Mouse (Mus musculus) kidney, postnatal 0 days (tissue): Measurements from ENCODE around the gene Tmem132c. TPM values are rescaled to one million over a fixed set of nuclear protein-coding genes. Genes with fewer than 3 reads are reported as not detected.

Experiments
- ATAC-seq: fragments of 200-750 bp; cut with Nextera tagmentation; replicated peaks from 2 replicates; pipeline ENCODE4 v1.8.0; 2017; ENCODE audit warnings: low read depth, moderate number of reproducible peaks, moderate TSS enrichment, moderate library complexity; ENCODE audit not compliant: low FRiP score
- DNase-seq: peaks from one replicate; pipeline ENCODE4 v3.0.0-alpha.2; 2016; ENCODE audit warnings: low spot score
- H3K27ac ChIP-seq: fragments of 300-500 bp; sonication (generic); 2 replicates; pipeline ENCODE4 v1.5.1; 2014; ENCODE audit warnings: mild to moderate bottlenecking
- H3K27me3 ChIP-seq: fragments of 300-500 bp; sonication (generic); 2 replicates; pipeline ENCODE4 v1.6.1; 2014; ENCODE audit warnings: low read length, mixed read lengths; ENCODE audit not compliant: insufficient read depth
- H3K36me3 ChIP-seq: fragments of 300-500 bp; sonication (generic); 2 replicates; pipeline ENCODE4 v1.6.1; 2014; ENCODE audit warnings: low read length, mixed read lengths; ENCODE audit not compliant: insufficient read depth
- H3K4me1 ChIP-seq: fragments of 300-500 bp; sonication (generic); replicated peaks from 2 replicates; pipeline ENCODE4 v1.6.1; 2014; ENCODE audit warnings: antibody characterized with exemption, low read length, mixed read lengths; ENCODE audit not compliant: insufficient read depth
- H3K4me2 ChIP-seq: fragments of 300-500 bp; sonication (generic); 2 replicates; pipeline ENCODE4 v1.6.1; 2014; ENCODE audit warnings: mild to moderate bottlenecking, low read length, moderate library complexity, mixed read lengths
- H3K4me3 ChIP-seq: fragments of 300-500 bp; sonication (generic); replicated peaks from 2 replicates; pipeline ENCODE4 v1.5.1; 2014; ENCODE audit warnings: low read depth, low read length
- H3K9ac ChIP-seq: fragments of 300-500 bp; sonication (generic); 2 replicates; pipeline ENCODE4 v1.6.1; 2014; ENCODE audit warnings: low read depth, low read length
- H3K9me3 ChIP-seq: fragments of 300-500 bp; sonication (generic); replicated peaks from 2 replicates; pipeline ENCODE4 v1.6.1; 2016; ENCODE audit warnings: low read length, inconsistent platforms, mixed read lengths
- CTCF ChIP-seq: IDR thresholded peaks from 2 replicates; pipeline ENCODE4 v1.5.1; 2016; ENCODE audit warnings: antibody characterized with exemption, low read depth, mild to moderate bottlenecking, moderate library complexity
- WGBS: fragments of 180-500 bp; shearing (Covaris S2); extraction: QIAGEN DNeasy Blood & Tissue Kit; methylation state at CpG from one replicate; pipeline ENCODE4 v1.1.7; 2014; 5-methylcytosine and 5-hydroxymethylcytosine counted together
- polyA plus RNA-seq: library from polyadenylated mRNA; unstranded; fragments of >200 nt; fragmentation: Nextera tagmentation; extraction: Ambion mirVana; gene quantifications from 2 replicates; pipeline ENCODE4 v1.2.1, GENCODE M21; 2015

Tmem132c gene
- polyA plus RNA-seq, 1 experiment from 2014 or later = 0.75 TPM

GRCm38 (mm10) chr5:127305719-127306118 lies 64.1 kb downstream of the Tmem132c start:
- DNase-seq (no peak), ATAC-seq (no peak)
- no peaks in the 10 kb centered on the region for H3K9me3 ChIP-seq
- no peak for TF ChIP-seq CTCF
- H3K4me2 ChIP-seq = no peak overlapping the region
- no peak overlapping the region for H3K27ac ChIP-seq
- no peaks in the 10 kb centered on the region for H3K36me3 ChIP-seq
- H3K27me3 ChIP-seq = no peaks in the 10 kb centered on the region
- no peaks in the 10 kb centered on the region for H3K4me1 ChIP-seq
- no peak overlapping the region for H3K4me3 ChIP-seq
- H3K9ac ChIP-seq = no peak overlapping the region
- 24% methylated on average over 5 of the region's 5 CpGs for WGBS

- Histone ChIP-seq H3K27ac (no peak overlapping the region), H3K36me3 (no peaks in the 10 kb centered on the region), H3K4me1 (no peaks in the 10 kb centered on the region), H3K4me2 (no peak overlapping the region), H3K9ac (no peak overlapping the region), H3K4me3 (no peak overlapping the region), H3K9me3 (no peaks in the 10 kb centered on the region), H3K27me3 (no peaks in the 10 kb centered on the region)
- no peak for TF ChIP-seq CTCF
- WGBS = 13% methylated on average over 1 of the region's 1 CpGs
- DNase-seq (no peak), ATAC-seq (no peak)
These were observed 65.1 kb downstream of the Tmem132c start for GRCm38 (mm10) chr5:127306726-127307125.

- H3K9me3 ChIP-seq = no peaks in the 10 kb centered on the region
- 14% methylated on average over 14 of the region's 14 CpGs for WGBS
- H3K4me3 ChIP-seq = no peak overlapping the region
- no peak for TF ChIP-seq CTCF
- no peaks in the 10 kb centered on the region for H3K36me3 ChIP-seq
- H3K27ac ChIP-seq = no peak overlapping the region
- no peak overlapping the region for H3K9ac ChIP-seq
- no peak overlapping the region for H3K4me2 ChIP-seq
- no peak for ATAC-seq
- no peaks in the 10 kb centered on the region for H3K4me1 ChIP-seq
- no peak for DNase-seq
- H3K27me3 ChIP-seq = no peaks in the 10 kb centered on the region
These were observed 68.9 kb downstream of the Tmem132c start for GRCm38 (mm10) chr5:127310318-127311004.

GRCm38 (mm10) chr5:127311005-127311331 lies 69.4 kb downstream of the Tmem132c start:
- TF ChIP-seq CTCF = no peak
- no peak overlapping the region for H3K27ac ChIP-seq
- no peak overlapping the region for H3K9ac ChIP-seq
- H3K27me3 ChIP-seq = no peaks in the 10 kb centered on the region
- ATAC-seq (no peak), DNase-seq (no peak)
- no peaks in the 10 kb centered on the region for H3K36me3 ChIP-seq
- no peak overlapping the region for H3K4me2 ChIP-seq
- H3K4me1 ChIP-seq = no peaks in the 10 kb centered on the region
- H3K4me3 ChIP-seq = no peak overlapping the region
- 61% methylated on average over 2 of the region's 2 CpGs for WGBS
- no peaks in the 10 kb centered on the region for H3K9me3 ChIP-seq

GRCm38 (mm10) chr5:127313634-127314033 lies 72.0 kb downstream of the Tmem132c start:
- no peak overlapping the region for H3K4me2 ChIP-seq
- no peaks in the 10 kb centered on the region for H3K4me1 ChIP-seq
- no peak overlapping the region for H3K9ac ChIP-seq
- no peak overlapping the region for H3K4me3 ChIP-seq
- TF ChIP-seq CTCF = no peak
- no peak for DNase-seq
- no peak for ATAC-seq
- H3K9me3 ChIP-seq = no peaks in the 10 kb centered on the region
- no peak overlapping the region for H3K27ac ChIP-seq
- 80% methylated on average over 2 of the region's 2 CpGs for WGBS
- no peaks in the 10 kb centered on the region for H3K27me3 ChIP-seq
- H3K36me3 ChIP-seq = no peaks in the 10 kb centered on the region

GRCm38 (mm10) chr5:127319096-127319779 lies 77.6 kb downstream of the Tmem132c start:
- DNase-seq = no peak
- no peak overlapping the region for H3K27ac ChIP-seq
- no peak for ATAC-seq

More at GRCm38 (mm10) chr5:127319096-127319779, 77.6 kb downstream of the Tmem132c start:
- H3K9me3 ChIP-seq = no peaks in the 10 kb centered on the region
- no peak overlapping the region for H3K4me3 ChIP-seq
- H3K9ac ChIP-seq = no peak overlapping the region
- H3K4me1 ChIP-seq = no peaks in the 10 kb centered on the region
- TF ChIP-seq CTCF = no peak
- WGBS = 29% methylated on average over 12 of the region's 12 CpGs
- no peak overlapping the region for H3K4me2 ChIP-seq
- H3K27me3 ChIP-seq = no peaks in the 10 kb centered on the region
- no peaks in the 10 kb centered on the region for H3K36me3 ChIP-seq
